In the genomic region with DNA sequence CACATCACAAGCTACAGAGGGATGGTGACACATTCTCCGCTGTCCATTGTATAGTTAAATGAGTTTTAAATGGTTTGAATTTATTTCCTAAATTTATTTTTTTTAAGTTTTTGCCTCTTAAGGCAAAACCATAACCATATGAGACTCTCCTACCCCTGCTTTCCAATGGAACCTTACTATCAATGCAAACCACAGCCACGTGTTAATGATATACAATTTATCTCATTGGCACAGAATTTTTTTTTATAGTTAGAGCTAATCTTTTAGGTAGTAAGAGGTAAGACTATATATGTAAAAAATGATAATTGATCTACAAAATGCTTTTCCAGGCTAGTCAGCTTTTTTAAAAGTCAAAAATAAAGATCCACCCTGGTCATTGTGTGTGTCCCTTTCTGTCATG, we compare ENCODE assay signal across 26 mouse cellular contexts. TPM values are rescaled to one million over a fixed set of nuclear protein-coding genes. Genes with fewer than 3 reads are reported as not detected.
DNase-seq lines count a peak whose midpoint lies in the region; ATAC-seq and TF ChIP-seq lines count a peak whose summit lies in the region.
"Had no signal": no experiment of that assay in that cellular context is flagged by ENCODE, and none has a peak within 500 bp of the region (broad histone marks: within the 10 kb centered on the region; RNA-seq: fewer than 3 reads in every experiment).

No protein-coding gene starts in this region.

- WGBS in liver, embryonic 14.5 days (ENCODE audit: insufficient replicate concordance): 50% methylated on average over 2 of the region's 2 CpGs
- WGBS in liver, postnatal 0 days (ENCODE audit: insufficient replicate concordance): 70% methylated on average over 2 of the region's 2 CpGs

- no peaks in the 10 kb centered on the region for H3K9me3 ChIP-seq in liver, embryonic 14.5 days (ENCODE audit: control insufficient read depth, low read length)
- no peaks in the 10 kb centered on the region for H3K9me3 ChIP-seq in MEL (replicated peaks; ENCODE audit: insufficient read depth, low read length)
- no peaks in the 10 kb centered on the region for H3K9me3 ChIP-seq in liver, postnatal 0 days (ENCODE audit: low read length)
- H3K9me3 ChIP-seq: embryonic facial prominence, embryonic 13.5 days; embryonic facial prominence, embryonic 15.5 days; forebrain, embryonic 13.5 days; forebrain, embryonic 15.5 days had no signal

- peaks cover 2 to 5% of the 10 kb centered on the region in 2 experiments; a peak in 3 of 4 replicates for H3K4me1 ChIP-seq in liver, embryonic 14.5 days (replicated peaks; ENCODE audit: control insufficient read depth in 2 of 2, insufficient read depth in 2 of 2, low read length in 1 of 2)
- H3K4me1 ChIP-seq in MEL (ENCODE audit: control insufficient read depth in 1 of 2, insufficient read depth in 2 of 2, low read length in 2 of 2): peaks cover 5 to 8% of the 10 kb centered on the region in 2 experiments
- no peaks in the 10 kb centered on the region; the same call in 1 of the 2 replicates for H3K4me1 ChIP-seq in liver, postnatal 0 days (ENCODE audit: insufficient read depth)
- H3K4me1 ChIP-seq: embryonic facial prominence, embryonic 13.5 days; embryonic facial prominence, embryonic 15.5 days; forebrain, embryonic 13.5 days; forebrain, embryonic 15.5 days had no signal

- ATAC-seq in liver, embryonic 14.5 days (ENCODE audit: insufficient read depth): 0 out of 2 replicates have a peak, but pooled peaks have one; percentile 15
- 0 out of 2 replicates have a peak, but pooled peaks have one; percentile 33 for ATAC-seq in erythroid progenitor cell, adult 5-6 weeks (replicated peaks; ENCODE audit: low FRiP score, poor library complexity, severe bottlenecking)
- no peak for ATAC-seq in liver, postnatal 0 days
- no peak for ATAC-seq in inflammation-experienced regulatory T-cells, adult 6 months
- ATAC-seq: activated CD4-positive, CD25-positive, alpha-beta regulatory T cell, adult 4 months; forebrain, embryonic 13.5 days; forebrain, embryonic 15.5 days; Patski had no signal

- DNase-seq in liver, embryonic 14.5 days (ENCODE audit: low read depth in 3 of 3, low spot score in 3 of 3): no peak
- no peak for DNase-seq in liver
- no peak for DNase-seq in MEL (ENCODE audit: low read depth, low spot score)
- no peak for DNase-seq in liver, postnatal 0 days
- DNase-seq in spleen, adult 12 weeks (ENCODE audit: low spot score): no peak
- no peak for DNase-seq in ovary, postnatal 36 days (ENCODE audit: low spot score)
- DNase-seq: adrenal gland, adult 8-10 months; adrenal gland, postnatal 14 days; adrenal gland, postnatal 36 days; cerebellum, adult 11-12 months; cerebellum, adult 2 months; cerebellum, adult 9-10 months; cerebellum, postnatal 10 days; cerebellum, postnatal 25 days; embryo, embryonic 11 days; forebrain, postnatal 0 days had no signal

- no peaks in the 10 kb centered on the region for H3K27me3 ChIP-seq in liver, embryonic 14.5 days (ENCODE audit: control insufficient read depth, insufficient read depth, low read length)
- no peaks in the 10 kb centered on the region for H3K27me3 ChIP-seq in MEL (ENCODE audit: control insufficient read depth in 1 of 2, insufficient read depth in 2 of 2, low read length in 2 of 2)
- no peaks in the 10 kb centered on the region for H3K27me3 ChIP-seq in liver, postnatal 0 days (ENCODE audit: insufficient read depth, low read length)
- H3K27me3 ChIP-seq: embryonic facial prominence, embryonic 13.5 days; embryonic facial prominence, embryonic 15.5 days; forebrain, embryonic 13.5 days; forebrain, embryonic 15.5 days; Patski had no signal

- TF ChIP-seq POLR2A in MEL (IDR thresholded peaks at IDR 0.05; ENCODE audit: control insufficient read depth in 1 of 2, insufficient read depth in 1 of 2, low read depth in 1 of 2, low read length in 2 of 2, poor library complexity in 1 of 2): no peak

- no peak overlapping the region for H3K27ac ChIP-seq in liver, embryonic 14.5 days
- no peak overlapping the region for H3K27ac ChIP-seq in MEL (ENCODE audit: control insufficient read depth, low read depth, low read length)
- no peak overlapping the region for H3K27ac ChIP-seq in liver, postnatal 0 days (ENCODE audit: low read depth)
- H3K27ac ChIP-seq: embryonic facial prominence, embryonic 13.5 days; embryonic facial prominence, embryonic 15.5 days; forebrain, embryonic 13.5 days; forebrain, embryonic 15.5 days had no signal

- TF ChIP-seq CTCF in liver, embryonic 14.5 days (IDR thresholded peaks at IDR 0.05; ENCODE audit: low read depth): no peak
- TF ChIP-seq CTCF in MEL (IDR thresholded peaks at IDR 0.05 in 2 of 3, conservative IDR thresholded peaks at IDR 0.05 in 1 of 3; ENCODE audit: control insufficient read depth in 1 of 3, insufficient read depth in 1 of 3, low read depth in 2 of 3, low read length in 3 of 3, poor library complexity in 1 of 3, severe bottlenecking in 1 of 3): no peak
- no peak for TF ChIP-seq CTCF in liver, postnatal 0 days (IDR thresholded peaks at IDR 0.05; ENCODE audit: low read depth)

- TF ChIP-seq EP300 in liver, embryonic 14.5 days (IDR thresholded peaks at IDR 0.05; ENCODE audit: low read depth): peak; percentile 53
- TF ChIP-seq EP300 in MEL (IDR thresholded peaks at IDR 0.05; ENCODE audit: low read depth in 1 of 2, low read length in 2 of 2): peak; percentile 54 to 83
- TF ChIP-seq EP300 in liver, postnatal 0 days (IDR thresholded peaks at IDR 0.05; ENCODE audit: low read depth): peak; percentile 80

- no peak for TF ChIP-seq RAD21 in MEL (IDR thresholded peaks at IDR 0.05; ENCODE audit: low read depth, low read length)

- H3K4me2 ChIP-seq in liver, embryonic 14.5 days (ENCODE audit: low read depth): no peak overlapping the region
- no peak overlapping the region for H3K4me2 ChIP-seq in liver, postnatal 0 days (ENCODE audit: low read depth, low read length)
- H3K4me2 ChIP-seq: embryonic facial prominence, embryonic 13.5 days; embryonic facial prominence, embryonic 15.5 days; forebrain, embryonic 13.5 days; forebrain, embryonic 15.5 days had no signal

- no peak overlapping the region for H3K9ac ChIP-seq in liver, embryonic 14.5 days (replicated peaks)
- no peak overlapping the region for H3K9ac ChIP-seq in MEL (ENCODE audit: control insufficient read depth, low read depth, low read length, poor library complexity, severe bottlenecking)
- no peak overlapping the region for H3K9ac ChIP-seq in liver, postnatal 0 days (replicated peaks)
- H3K9ac ChIP-seq: embryonic facial prominence, embryonic 13.5 days; embryonic facial prominence, embryonic 15.5 days; forebrain, embryonic 13.5 days; forebrain, embryonic 15.5 days; forebrain, postnatal 0 days had no signal

- no peaks in the 10 kb centered on the region for H3K79me2 ChIP-seq in MEL (ENCODE audit: control insufficient read depth, insufficient read depth, low read length, poor library complexity)

- no peaks in the 10 kb centered on the region for H3K36me3 ChIP-seq in liver, embryonic 14.5 days (replicated peaks; ENCODE audit: control insufficient read depth, insufficient read depth, low read depth)
- H3K36me3 ChIP-seq in MEL (ENCODE audit: control insufficient read depth in 1 of 2, insufficient read depth in 2 of 2, low read length in 2 of 2): peaks cover 0 to 13% of the 10 kb centered on the region in 2 experiments; a peak in 2 of 4 replicates
- H3K36me3 ChIP-seq in liver, postnatal 0 days (replicated peaks; ENCODE audit: insufficient read depth, low read length): peaks cover 17% of the 10 kb centered on the region; the same call in 1 of the 2 replicates
- H3K36me3 ChIP-seq: embryonic facial prominence, embryonic 13.5 days; embryonic facial prominence, embryonic 15.5 days; forebrain, embryonic 15.5 days had no signal

- no peak overlapping the region for H3K4me3 ChIP-seq in liver, embryonic 14.5 days (ENCODE audit: insufficient read depth in 1 of 2, low read depth in 2 of 2, low read length in 2 of 2)
- H3K4me3 ChIP-seq in MEL (ENCODE audit: control insufficient read depth in 1 of 2, insufficient read depth in 1 of 2, low read depth in 2 of 2, low read length in 2 of 2): no peak overlapping the region
- H3K4me3 ChIP-seq in liver, postnatal 0 days (ENCODE audit: low read depth, low read length): no peak overlapping the region
- H3K4me3 ChIP-seq: embryonic facial prominence, embryonic 13.5 days; embryonic facial prominence, embryonic 15.5 days; erythroblast, embryonic 14.5 days; forebrain, embryonic 13.5 days; forebrain, embryonic 15.5 days had no signal

TF ChIP-seq in MEL, 35 proteins besides CTCF, POLR2A, EP300 and RAD21 (continues in another document):
- TF ChIP-seq MAX (IDR thresholded peaks at IDR 0.05; ENCODE audit: low read length) (peak; percentile 51; the same call in 1 of the 2 replicates), ETS1 (IDR thresholded peaks at IDR 0.05; ENCODE audit: low read depth, low read length) (peak; percentile 47; the same call in 1 of the 2 replicates), RCOR1 (IDR thresholded peaks at IDR 0.05; ENCODE audit: low read depth, low read length) (peak; percentile 59; the same call in 1 of the 2 replicates), SIN3A (IDR thresholded peaks at IDR 0.05; ENCODE audit: low read length) (peak; percentile 29; the same call in 1 of the 2 replicates), JUND (IDR thresholded peaks at IDR 0.05; ENCODE audit: low read depth, low read length) (no peak), MXI1 (IDR thresholded peaks at IDR 0.05; ENCODE audit: low read depth, low read length) (no peak), CHD2 (IDR thresholded peaks at IDR 0.05; ENCODE audit: low read length) (no peak), GATA1 (IDR thresholded peaks at IDR 0.05; ENCODE audit: low read depth, low read length) (peak; percentile 54), TCF12 (IDR thresholded peaks at IDR 0.05; ENCODE audit: low read depth, low read length) (peak; percentile 79; the same call in 1 of the 2 replicates), MYC (IDR thresholded peaks at IDR 0.05; ENCODE audit: low read depth, low read length) (peak; percentile 41; the same call in 1 of the 2 replicates), BHLHE40 (IDR thresholded peaks at IDR 0.05; ENCODE audit: borderline replicate concordance, low read depth, low read length) (peak; percentile 58; the same call in 1 of the 2 replicates), USF1 (IDR thresholded peaks at IDR 0.05; ENCODE audit: low read depth, low read length) (peak; percentile 54; the same call in 1 of the 2 replicates)

RNA-seq across cellular contexts. Expression of gene Il1rl2, which starts 26.4 kb away (rescaled TPM):
- polyA plus RNA-seq in liver, embryonic 14.5 days (2012; rRNA removed): 0.80 and 0.91 TPM in 2 replicates
- 0.52 and 0.91 TPM in 2 replicates for polyA plus RNA-seq in liver, embryonic 14.5 days (2014; fragmentation: Nextera tagmentation; extraction: Ambion mirVana)
- 0.07 and 0.08 TPM in 2 replicates for total RNA-seq in MEL (2012; rRNA removed)
- under 1 TPM in 1 of 2 experiments, not detected in 1; 0.04 TPM for polyA plus RNA-seq in MEL (2012; ENCODE audit: insufficient read depth in 1 of 2, insufficient read length in 2 of 2, low read depth in 1 of 2, low replicate concordance in 2 of 2, missing spikeins in 1 of 2)
- 2.5 and 3.4 TPM in 2 replicates for total RNA-seq in erythroid progenitor cell, adult 5-6 weeks (2015; ENCODE audit: low replicate concordance)
- total RNA-seq in erythroid progenitor cell, adult 5-6 weeks (2017; ENCODE audit: low replicate concordance): 2.8 TPM in 1 of 2 replicates, not detected in the other
- 0.90 and 1.1 TPM in 2 replicates for polyA plus RNA-seq in liver, postnatal 0 days (2015; fragmentation: Nextera tagmentation; extraction: Ambion mirVana)
- polyA plus RNA-seq in inflammation-experienced regulatory T-cells, adult 6 months (2017; shearing (Covaris generic)): 1 to 10 TPM; 1.4 to 2.7 (median 2.0) TPM
- polyA plus RNA-seq: C2C12; erythroblast, embryonic 14.5 days; Patski had no signal

Comparison
In these comparisons a context has a peak if more than half of its experiments do, and no peak if none do; other contexts are left out.
1. ATAC-seq: peak in liver, embryonic 14.5 days (single experiment) and erythroid progenitor cell, adult 5-6 weeks (single experiment); none in liver, postnatal 0 days (single experiment) and inflammation-experienced regulatory T-cells, adult 6 months (single experiment).